Mouse (Mus musculus): ENCODE measurements around the gene Bag6. TPM values are rescaled to one million over a fixed set of nuclear protein-coding genes. Genes with fewer than 3 reads are reported as not detected.

Gene Bag6
- total RNA-seq, 2 experiments from 2014 or later = 237 to 245 TPM

DNA sequence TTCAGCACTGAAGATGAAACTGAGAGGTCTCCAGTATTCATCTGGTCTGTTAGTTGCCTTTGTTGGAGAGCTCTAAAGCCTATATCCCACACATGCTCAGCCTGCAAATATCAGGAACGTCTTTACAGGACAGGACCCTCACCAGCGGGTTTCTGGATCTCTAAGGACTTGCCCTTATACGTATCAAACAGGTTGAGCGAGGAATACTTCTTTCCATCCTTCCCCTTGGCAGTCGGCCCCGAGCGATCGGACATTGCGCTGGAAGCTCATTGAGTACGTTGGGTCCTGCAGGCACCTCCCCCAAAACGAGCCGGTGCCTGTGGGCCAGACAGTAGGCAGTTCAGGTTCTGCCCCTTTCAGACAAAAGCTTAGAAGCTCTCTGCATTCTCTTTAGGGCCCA is 27.8 kb downstream of the Bag6 start:
- DNase-seq = peak in 1 of 2 experiments; percentile 51
- intact Hi-C loops (cut with DNase I) = loop anchor here (1.0 to 5.0 kb wide), 2 partner anchors 26 to 35 kb away; partner anchors contain the start of gene D17H6S53E

DNA sequence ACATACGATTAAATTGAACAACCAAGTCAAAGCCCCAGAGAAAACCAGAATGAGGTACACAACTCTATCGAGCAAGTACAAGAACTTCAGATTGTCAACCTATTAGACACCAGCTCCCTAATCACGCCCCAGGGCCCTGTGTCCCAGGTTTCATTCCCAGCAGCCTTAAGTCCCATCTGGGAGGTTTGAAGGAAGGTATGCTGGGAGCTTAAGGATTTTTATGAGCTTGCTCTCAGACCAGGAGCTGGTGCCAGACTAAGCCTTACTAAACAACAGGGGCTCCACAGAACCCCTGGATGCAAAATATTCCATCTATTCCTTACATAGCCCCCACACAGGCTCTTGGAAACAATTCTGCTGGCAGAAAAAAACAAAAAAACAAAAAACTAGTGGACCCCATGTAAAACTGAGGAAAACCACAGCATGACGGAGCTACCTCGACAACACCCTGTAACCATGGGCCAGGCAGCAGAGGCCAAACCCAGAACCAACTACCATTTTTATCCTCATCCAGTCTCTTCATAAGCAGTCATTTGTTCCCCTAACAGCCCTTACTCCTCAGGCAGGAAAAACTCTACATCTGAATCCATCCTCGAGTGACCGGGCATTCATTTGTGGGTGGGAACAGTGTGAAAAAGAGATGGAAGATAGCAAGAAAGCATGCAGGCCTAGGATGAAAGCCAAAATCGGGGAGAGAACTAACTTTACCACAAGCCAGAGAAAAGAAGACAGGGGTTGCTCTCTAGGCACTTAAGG is 28.5 kb downstream of the Bag6 start:
- no peak for DNase-seq
- intact Hi-C loops (cut with DNase I) = loop anchor here (1.0 to 5.0 kb wide), 2 partner anchors 27 to 36 kb away; partner anchors contain the start of gene D17H6S53E

DNA sequence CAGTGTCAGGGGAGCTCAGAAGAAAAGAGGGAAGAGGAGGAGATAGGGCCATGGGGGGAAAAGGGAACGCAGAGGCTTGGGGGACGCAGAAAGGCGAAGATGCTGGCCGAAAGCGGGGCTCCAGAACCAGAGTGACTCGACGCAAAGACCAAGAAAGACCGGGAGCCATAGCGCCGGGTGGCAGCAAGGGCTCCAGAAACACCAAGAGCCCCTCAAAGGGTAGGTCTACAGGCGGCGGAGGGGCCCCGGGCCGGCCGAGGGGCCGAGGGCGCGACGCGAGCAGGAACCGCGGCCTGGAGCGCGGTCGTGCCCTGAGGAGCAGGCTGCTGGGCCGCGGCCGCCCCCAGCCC is 29.2 kb downstream of the Bag6 start:
- DNase-seq = no peak
- intact Hi-C loops (cut with DNase I) = loop anchor here (5.0 kb wide), 1 partner anchor 37 kb away; the partner anchor contains the start of gene D17H6S53E

DNA sequence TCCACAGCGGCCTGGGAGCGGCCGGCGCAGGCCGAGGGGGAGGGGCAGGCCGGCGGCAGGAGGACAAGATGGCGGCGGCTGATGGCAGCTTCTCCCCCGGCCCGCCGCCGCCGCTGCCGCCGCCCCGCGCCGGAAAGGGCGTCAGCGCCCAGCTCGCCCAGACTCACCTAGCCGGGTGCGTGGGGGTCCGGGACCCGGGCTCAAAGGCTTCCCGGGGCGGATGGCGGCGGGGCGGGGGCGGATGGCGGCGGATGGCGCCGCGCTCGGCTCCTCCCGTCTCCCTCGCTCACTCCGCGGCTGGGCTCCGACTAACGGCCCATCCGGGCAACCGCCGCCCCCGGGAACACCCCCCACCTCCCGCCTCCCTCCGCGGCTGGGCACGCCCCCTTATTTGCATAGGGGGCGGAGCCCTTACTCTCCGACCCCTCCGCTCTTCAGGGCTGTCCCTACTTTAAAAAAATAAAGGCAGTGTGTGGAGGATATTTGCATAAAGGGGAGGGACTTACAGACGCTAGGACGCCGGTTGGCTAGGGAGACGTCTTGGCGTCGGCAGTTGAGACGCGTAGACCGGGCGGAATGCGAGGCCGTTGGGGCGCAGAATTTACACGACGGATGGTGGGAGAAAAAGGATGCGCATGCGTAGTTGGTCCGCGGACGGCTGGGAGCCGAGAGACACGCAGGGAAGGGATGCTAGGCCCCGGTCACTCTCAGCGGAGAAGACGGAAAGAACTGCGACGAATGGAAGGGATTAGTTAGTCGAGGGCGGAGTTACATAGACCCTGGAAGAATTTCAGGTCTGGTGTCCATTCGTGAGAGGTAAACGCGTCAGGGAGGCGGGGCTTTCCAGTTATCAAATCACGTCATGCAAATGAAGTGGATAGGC is 29.8 kb downstream of the Bag6 start, which contains the start of gene Prrc2a:
Gene Prrc2a (minus strand): TSS at position 330 of the 883 bp plus-strand sequence.
- intact Hi-C loops (cut with DNase I) = loop anchor here (5.0 kb wide), 1 partner anchor 38 kb away; the partner anchor contains the start of gene D17H6S53E
- peak; percentile 96 to 97 for DNase-seq

DNA sequence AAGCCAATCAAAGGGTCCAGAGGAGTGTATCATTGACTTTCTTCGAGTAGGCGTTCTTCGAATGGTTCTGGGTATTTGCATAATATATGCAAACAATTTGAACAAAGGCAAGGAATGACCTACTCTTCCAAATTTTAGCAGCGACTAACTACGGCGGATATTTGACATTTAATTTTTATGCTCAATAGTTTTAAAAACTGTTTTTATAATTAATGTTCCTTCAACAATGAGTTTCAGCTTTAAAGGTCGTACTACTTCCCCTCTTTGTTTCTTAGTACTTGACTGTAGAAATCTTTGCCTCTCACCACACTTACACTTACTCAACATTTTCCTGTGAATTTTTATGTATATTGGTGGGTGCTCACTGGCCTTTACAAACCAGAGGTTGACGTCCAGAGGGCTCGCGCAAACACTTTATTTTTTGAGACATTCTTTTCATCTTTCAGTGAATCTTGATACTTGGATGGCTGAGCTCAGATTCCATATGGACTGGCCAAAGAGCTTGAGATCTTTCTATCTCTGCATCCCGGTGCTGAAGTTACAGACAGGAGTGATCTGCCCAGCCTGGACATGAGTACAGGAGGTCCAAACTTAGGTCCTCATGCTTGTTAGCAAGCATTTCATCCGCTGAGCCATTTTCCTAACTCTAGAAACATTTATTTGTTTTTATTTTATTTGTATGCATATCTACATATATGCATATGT is 30.6 kb downstream of the Bag6 start:
- no peak for DNase-seq
- intact Hi-C loops (cut with DNase I) = no loop called here

DNA sequence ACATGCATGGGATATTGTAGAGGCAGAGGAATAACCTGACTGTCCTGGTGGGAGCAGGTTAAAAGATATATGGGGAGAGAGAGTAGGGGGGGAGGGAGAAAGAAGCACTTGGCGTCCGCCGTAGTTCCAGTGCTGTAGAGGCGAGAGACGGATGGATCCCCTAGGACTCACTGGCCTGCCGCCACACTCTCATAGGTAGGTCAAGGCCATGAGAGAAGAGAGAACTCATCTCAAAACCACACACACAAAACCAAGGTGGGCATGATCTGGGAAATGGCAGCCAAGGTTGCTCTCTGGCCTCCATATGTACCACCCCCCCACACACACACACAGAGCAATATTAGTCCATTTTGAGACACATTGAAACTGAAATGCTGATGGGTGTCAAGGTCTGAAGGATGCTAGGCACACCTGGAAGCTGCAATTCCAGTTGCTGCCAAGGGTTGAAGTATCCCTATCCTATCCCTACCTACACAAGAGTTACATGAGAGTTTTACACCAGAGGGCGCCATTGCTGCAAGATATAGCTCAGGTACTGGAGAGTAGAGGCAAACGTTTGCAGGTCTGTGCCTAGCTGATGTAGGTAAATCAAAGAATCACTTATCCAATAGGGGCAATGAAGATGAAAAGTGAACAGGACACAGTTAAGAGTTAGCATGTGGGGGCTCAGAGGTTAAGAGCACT is 31.5 kb downstream of the Bag6 start:
- peak; percentile 44 to 54 for DNase-seq
- intact Hi-C loops (cut with DNase I) = no loop called here

DNA sequence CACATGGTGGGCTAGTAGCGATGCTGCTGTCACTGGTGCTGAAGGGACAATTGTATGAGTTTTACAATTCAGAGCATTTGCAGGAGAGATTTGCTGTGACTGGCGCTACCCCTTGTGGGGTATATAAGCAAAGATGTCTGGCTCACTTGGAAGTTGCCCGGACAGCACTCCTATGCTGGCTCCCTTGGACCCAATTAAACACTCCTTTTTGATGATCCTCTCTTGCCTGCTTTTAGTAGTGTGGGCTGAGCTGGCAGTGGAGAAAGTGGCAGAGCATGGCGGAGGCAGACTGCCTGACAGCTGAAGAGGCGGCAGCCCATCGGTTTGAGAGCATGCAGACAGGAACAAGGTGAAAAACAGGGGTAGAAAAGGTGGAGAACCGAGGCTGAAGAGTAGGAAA is 32.8 kb downstream of the Bag6 start:
- DNase-seq = no peak
- intact Hi-C loops (cut with DNase I) = no loop called here

DNA sequence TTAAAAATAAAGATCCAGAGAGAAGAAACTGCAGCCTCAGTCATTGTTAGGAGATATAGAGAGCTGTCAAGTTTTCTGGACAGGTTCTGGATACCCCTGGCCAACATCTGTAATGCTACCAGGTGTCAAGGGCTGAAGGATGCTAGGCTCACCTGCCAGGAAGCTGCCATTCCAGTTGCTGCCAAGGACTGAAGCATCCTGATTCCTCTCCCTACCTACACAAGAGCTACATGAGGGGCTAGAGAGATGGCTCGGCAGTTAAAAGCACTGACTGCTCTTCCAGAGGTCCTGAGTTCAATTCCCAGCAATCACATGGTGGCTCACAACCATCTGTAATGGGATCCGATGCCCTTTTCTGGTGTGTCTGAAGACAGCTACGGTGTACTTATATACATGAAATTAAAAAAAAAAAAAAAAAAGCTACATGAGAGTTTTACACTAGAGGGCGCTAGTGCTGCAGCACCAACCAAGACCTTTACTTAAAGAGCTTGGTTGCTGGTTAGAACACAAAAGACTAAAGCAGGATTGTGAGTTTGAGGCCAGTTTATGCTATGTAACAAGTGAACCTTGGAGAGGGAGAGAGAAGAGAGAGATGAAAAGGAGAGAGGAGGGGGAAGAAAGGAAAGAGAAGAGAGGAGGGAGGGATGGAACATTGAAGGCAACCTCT is 33.7 kb downstream of the Bag6 start:
- DNase-seq = no peak
- intact Hi-C loops (cut with DNase I) = no loop called here

DNA sequence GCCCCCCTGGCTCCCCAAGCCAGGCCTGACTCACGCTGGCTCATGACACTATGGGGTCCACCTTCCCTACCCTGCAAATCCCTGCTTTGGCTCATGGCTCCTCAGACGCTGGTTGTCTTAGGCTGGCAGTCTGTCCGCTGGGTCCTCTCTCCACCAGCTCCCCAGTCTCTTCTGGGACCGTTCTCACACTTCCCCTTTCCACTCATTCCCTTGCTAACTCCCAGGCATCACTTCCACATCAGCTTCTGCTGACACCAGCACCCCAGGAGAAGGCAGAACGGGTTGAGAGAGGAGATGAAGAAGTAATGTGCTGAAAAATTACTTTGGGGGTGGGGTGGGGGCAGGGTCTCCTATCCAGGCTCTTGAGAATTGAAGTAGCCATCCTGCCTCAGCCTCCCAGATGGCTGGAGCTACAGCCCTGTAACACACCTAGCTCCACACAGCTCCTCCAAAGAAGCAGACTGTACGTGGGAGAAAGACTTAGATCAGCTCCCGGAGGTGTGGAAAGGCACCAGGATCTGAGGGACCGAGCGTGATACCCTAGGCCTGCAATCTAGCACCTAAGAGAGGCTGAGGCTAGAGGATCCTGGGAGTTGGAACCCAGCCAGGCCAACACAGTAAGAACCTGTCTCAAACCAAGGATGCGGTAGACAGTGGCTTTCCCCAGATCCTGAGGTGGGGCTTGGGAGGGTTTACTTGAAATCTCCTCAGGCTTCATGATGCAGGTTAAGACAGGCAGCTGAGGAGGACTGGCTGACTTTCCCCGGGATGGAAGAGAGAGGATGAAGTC is 37.7 kb downstream of the Bag6 start:
- DNase-seq = no peak
- intact Hi-C loops (cut with DNase I) = no loop called here

DNA sequence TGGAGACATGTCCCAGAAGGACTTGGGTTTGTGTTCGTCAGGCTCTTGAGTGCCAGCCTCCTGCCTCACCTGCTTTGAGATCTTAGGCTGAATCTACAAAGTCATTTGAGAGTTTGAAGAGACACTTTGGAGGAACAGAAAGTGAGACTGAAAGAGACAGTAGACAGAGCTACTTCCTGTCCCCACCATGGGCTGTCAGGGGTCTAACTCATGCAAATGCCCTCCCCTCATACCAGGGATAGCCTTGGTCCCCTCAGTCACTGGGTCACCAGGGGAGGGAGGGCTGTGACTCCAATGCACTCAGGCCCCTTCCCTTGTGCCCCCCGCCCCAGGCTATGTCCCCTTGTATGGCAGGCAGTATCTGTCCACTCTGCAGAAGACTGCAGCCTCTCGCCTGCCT is 38.4 kb downstream of the Bag6 start:
- intact Hi-C loops (cut with DNase I) = no loop called here
- no peak for DNase-seq

DNA sequence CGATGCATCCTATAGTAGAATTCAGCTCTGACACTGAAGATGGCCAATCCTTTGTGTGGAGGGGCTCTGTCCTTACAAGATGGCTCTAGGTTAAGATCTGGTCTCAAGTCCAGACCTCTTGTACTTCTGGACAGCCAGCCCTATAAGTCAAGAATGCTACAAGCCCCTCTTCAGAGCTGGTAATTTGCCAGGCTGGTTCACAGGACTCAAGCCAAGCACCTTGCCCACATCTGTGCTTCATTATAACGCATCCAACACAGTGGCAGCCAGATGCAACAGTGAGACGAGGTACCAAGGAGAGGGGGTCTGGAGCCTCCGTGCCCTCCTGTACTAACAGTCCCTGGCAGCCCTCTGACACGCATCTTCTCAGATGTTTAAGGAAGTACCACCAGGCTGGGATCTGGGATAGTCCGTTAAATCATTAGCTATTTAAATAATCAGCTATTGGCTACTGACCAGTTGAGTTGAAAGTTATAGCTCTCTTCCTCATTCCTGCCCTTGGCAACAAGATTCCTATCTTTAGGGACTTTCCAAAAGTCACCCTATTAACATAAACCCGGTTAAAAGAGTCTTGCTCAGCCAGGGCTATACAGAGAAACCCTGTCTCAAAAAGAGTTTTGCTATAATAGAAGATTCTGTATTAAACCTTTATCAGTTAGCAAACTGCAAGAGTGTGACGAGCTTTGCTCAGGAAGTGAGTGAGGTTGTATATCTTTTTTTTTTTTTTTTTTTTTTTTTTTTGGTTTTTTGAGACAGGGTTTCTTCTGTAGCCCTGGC is 39.4 kb downstream of the Bag6 start:
- no peak for DNase-seq
- intact Hi-C loops (cut with DNase I) = no loop called here

DNA sequence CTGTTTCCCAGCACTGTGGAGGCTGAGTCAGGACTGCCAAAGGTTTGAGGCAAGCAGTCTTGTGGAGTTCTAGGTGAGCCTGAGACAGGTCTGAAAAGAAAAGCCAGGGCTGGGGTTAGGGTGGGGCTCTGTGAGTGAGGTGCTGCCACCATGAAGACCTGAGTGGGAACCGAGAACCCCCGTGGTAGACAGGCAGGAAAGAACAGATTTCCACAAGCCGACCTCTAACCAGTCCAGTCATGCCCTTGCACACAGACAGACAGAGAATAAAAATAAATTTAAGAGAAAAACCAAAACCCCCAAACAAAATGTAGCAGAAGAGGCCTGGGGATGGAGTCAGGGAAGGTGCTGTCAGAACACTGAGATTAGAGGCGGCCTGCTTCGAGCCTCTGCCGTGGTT is 40.4 kb downstream of the Bag6 start:
- no peak for DNase-seq
- intact Hi-C loops (cut with DNase I) = no loop called here

DNA sequence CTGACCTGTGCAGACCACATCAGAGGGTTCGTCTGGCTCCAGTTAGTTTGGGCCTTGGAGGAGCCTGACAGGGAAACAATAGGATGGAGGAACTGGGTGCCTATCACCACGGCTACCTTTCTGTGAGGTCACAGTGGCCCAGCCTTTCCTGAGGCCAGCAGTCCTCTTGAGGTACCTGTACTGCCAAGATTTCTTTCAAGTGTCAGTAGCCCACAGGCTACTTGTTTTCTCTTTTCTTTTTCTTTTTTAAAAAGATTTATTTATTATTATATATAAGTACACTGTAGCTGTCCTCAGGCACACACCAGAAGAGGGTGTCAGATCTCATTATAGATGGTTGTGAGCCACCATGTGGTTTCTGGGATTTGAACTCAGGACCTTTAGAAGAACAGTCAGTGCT is 41.0 kb downstream of the Bag6 start, which contains the start of gene Aif1:
Gene Aif1 (minus strand): TSS at position 101 of the 400 bp plus-strand sequence.
- intact Hi-C loops (cut with DNase I) = no loop called here
- no peak for DNase-seq

DNA sequence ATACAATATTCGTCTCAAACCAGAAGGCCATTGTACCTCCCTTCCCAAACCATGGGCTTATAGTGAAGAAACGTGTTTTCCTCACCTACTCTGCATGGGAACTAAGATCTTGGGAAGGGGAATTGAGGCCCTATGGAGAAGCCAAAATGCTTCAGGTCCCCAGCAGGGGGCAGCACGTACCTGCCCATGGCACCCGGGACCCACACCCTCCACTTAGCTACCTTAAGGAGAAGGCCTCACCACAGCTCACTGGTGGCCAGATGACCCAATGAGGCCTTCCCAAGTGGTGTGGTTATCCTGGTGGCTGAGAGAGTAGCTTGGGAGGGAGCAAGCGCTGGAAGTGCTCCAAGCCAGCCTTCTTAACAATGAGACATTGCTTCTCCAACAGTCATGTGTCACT is 43.5 kb downstream of the Bag6 start:
- intact Hi-C loops (cut with DNase I) = loop anchor here (1.0 kb wide), 1 partner anchor 54 kb away; no protein-coding TSS in a partner anchor
- peak; percentile 83 to 86 for DNase-seq

DNA sequence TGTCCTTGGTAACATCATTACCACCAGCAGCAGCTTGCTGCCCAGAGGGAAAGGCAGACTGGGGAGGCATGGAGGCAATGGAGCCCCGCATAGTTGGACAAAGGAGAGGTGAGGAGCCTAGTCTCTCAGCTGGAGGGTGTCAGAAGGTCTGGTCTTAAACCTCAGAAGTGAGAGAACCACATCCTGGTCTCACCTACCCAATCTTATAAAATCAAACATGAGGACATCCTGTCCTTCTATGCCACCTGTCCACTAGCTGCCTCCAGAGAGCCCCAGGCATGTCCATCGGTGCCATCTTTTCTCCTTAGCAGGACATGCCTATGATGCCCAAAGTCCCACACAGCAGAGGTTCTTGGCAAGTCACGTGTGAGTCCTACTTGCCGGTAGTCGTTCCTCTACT is 45.1 kb downstream of the Bag6 start:
- no peak for DNase-seq
- intact Hi-C loops (cut with DNase I) = no loop called here

DNA sequence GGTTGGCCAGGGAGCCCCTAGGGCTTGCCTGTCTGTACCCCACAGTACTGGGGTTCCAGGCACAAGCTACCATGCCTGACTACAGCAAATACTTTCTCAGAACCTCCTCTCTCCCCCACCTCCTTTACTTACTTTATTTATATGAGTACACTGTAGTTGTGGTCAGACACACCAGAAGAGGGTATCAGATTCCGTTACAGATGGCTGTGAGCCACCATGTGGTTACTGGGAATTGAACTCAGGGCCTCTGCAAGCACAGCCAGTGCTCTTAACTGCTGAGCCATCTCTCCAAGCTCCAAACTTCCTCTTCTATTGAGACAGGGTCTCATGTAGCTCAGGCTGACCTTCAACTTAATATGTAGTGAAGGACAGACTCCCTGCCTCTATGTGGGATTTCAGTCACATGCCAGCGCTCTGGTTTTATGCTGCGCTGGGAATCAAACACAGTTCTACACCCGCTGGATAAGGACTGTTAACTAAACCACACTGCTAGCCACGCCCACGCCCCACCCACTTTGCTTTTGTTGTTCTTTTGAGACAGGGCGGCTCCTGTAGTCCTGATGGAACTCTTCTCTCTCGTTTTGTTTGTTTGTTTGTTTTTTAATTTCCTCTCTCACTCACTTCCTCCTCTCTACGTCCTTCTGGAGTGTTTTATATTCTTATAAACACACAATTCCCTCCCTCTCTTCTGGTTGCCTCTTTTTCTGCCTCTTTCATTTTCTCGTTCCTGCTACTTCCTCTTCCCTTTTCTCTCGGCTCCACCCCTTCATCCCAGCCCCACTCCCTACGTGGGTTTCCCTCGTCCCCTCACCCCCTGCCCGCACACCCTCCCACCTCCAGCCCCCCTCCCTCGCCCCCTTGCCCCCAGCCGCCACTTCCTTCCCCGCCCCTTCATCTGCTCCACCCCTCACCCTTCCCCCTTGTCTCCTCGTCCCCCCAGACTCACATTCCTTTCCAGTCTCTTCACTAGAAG is 50.9 kb downstream of the Bag6 start:
- intact Hi-C loops (cut with DNase I) = no loop called here
- peak; percentile 70 to 78 for DNase-seq

DNA sequence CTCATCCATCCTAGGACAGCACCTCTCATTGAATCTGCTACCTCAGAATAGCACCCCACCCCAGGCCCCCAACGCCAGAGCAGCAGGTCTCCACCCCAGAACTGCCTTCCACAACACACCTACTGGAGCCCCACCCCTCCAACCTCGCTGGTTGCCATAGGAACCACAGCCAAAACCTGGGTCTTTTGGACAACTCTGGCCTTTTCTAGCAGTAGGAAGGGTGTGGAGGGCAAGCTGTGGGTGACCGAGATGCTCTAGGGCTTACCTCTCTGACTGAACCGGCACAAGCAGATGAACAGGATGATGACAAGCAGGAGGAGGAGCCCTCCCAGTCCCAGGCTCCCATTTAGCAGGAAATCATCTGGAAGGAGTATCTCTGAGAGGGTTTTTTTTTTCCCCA is 51.7 kb downstream of the Bag6 start:
- intact Hi-C loops (cut with DNase I) = no loop called here
- no peak for DNase-seq
